Mouse (Mus musculus) lung, adult 2 months (tissue): ENCODE results near the gene Abca12. TPM values are rescaled to one million over a fixed set of nuclear protein-coding genes. Genes with fewer than 3 reads are reported as not detected.

Experiments
- DNase-seq: peaks from one replicate; pipeline ENCODE4 v3.0.0; 2022
- H3K4me1 ChIP-seq: fragments of 200-500 bp; 2 replicates; pipeline ENCODE4 v1.6.1; 2011; ENCODE audit warnings: low read length; ENCODE audit not compliant: control insufficient read depth, insufficient read depth
- H3K4me3 ChIP-seq: fragments of 200-500 bp; replicated peaks from 2 replicates; pipeline ENCODE3; 2011; ENCODE audit warnings: low read depth, mild to moderate bottlenecking, control low read depth, low read length; ENCODE audit errors: extremely low read depth
- CTCF ChIP-seq: fragments of 200-500 bp; IDR thresholded peaks from 2 replicates; pipeline ENCODE4 v1.5.1; 2011; ENCODE audit warnings: mild to moderate bottlenecking, low read length, control low read depth; ENCODE audit not compliant: insufficient read depth
- POLR2A ChIP-seq: fragments of 200-500 bp; IDR thresholded peaks from 2 replicates; pipeline ENCODE4 v1.6.1; 2011; ENCODE audit warnings: low read depth, mild to moderate bottlenecking, control low read depth, low read length, borderline replicate concordance; ENCODE audit errors: extremely low read depth
- WGBS: fragments of 180-500 bp; shearing (Covaris S2); methylation state at CpG from one replicate; pipeline ENCODE4 v1.1.7; 2018; 5-methylcytosine and 5-hydroxymethylcytosine counted together
- polyA plus RNA-seq: library from polyadenylated mRNA; depleted of rRNA; stranded (reverse); fragments of >200 nt; gene quantifications from 2 replicates; pipeline ENCODE4 v1.2.3, GENCODE M21; 2012

The Abca12 gene
- polyA plus RNA-seq, 1 experiment = 2.1 TPM

- no peaks in the 10 kb centered on the region for H3K4me1 ChIP-seq
- TF ChIP-seq POLR2A (no peak), CTCF (no peak)
- no peak for DNase-seq
- H3K4me3 ChIP-seq = no peak overlapping the region
- 83% methylated on average over 5 of the region's 5 CpGs for WGBS
Measured at GRCm38 (mm10) chr1:71396105-71396504, 18.6 kb downstream of the Abca12 start.

GRCm38 (mm10) chr1:71394177-71394576 is 20.5 kb downstream of the Abca12 start:
- 44% methylated on average over 2 of the region's 2 CpGs for WGBS
- DNase-seq = no peak
- Histone ChIP-seq H3K4me3 (no peak overlapping the region), H3K4me1 (no peaks in the 10 kb centered on the region)
- TF ChIP-seq POLR2A (no peak), CTCF (no peak)

GRCm38 (mm10) chr1:71393489-71393888 is 21.2 kb downstream of the Abca12 start:
- H3K4me3 ChIP-seq = no peak overlapping the region
- TF ChIP-seq CTCF = no peak
- no peak for TF ChIP-seq POLR2A
- 88% methylated on average over 8 of the region's 8 CpGs for WGBS
- no peaks in the 10 kb centered on the region for H3K4me1 ChIP-seq
- no peak for DNase-seq

- Histone ChIP-seq H3K4me3 (no peak overlapping the region), H3K4me1 (no peaks in the 10 kb centered on the region)
- TF ChIP-seq POLR2A = no peak
- no peak for TF ChIP-seq CTCF
- WGBS = 81% methylated on average over 2 of the region's 2 CpGs
- no peak for DNase-seq
Measured at GRCm38 (mm10) chr1:71392463-71392862, 22.2 kb downstream of the Abca12 start.

- H3K4me1 ChIP-seq = no peaks in the 10 kb centered on the region
- DNase-seq = no peak
- no peak overlapping the region for H3K4me3 ChIP-seq
- no peak for TF ChIP-seq CTCF
- TF ChIP-seq POLR2A = no peak
- WGBS = 80% methylated on average over 8 of the region's 8 CpGs
Measured at GRCm38 (mm10) chr1:71386593-71386992, 28.1 kb downstream of the Abca12 start.

- no peaks in the 10 kb centered on the region for H3K4me1 ChIP-seq
- 57% methylated on average over 1 of the region's 1 CpGs for WGBS
- no peak for TF ChIP-seq CTCF
- TF ChIP-seq POLR2A = no peak
- no peak overlapping the region for H3K4me3 ChIP-seq
- no peak for DNase-seq
Measured at GRCm38 (mm10) chr1:71384098-71384497, 30.6 kb downstream of the Abca12 start.

GRCm38 (mm10) chr1:71373090-71373489 is 41.6 kb downstream of the Abca12 start:
- Histone ChIP-seq H3K4me1 (no peaks in the 10 kb centered on the region), H3K4me3 (no peak overlapping the region)
- whole genome bisulfite sequencing = 85% methylated on average over 5 of the region's 5 CpGs
- no peak for DNase-seq
- TF ChIP-seq POLR2A (no peak), CTCF (no peak)

GRCm38 (mm10) chr1:71370266-71370665 is 44.4 kb downstream of the Abca12 start:
- TF ChIP-seq POLR2A (no peak), CTCF (no peak)
- Histone ChIP-seq H3K4me3 (no peak overlapping the region), H3K4me1 (no peaks in the 10 kb centered on the region)
- no peak for DNase-seq

GRCm38 (mm10) chr1:71367770-71368169 is 46.9 kb downstream of the Abca12 start:
- TF ChIP-seq CTCF = no peak
- no peak for TF ChIP-seq POLR2A
- Histone ChIP-seq H3K4me1 (no peaks in the 10 kb centered on the region), H3K4me3 (no peak overlapping the region)
- DNase-seq = no peak
- 59% methylated on average over 1 of the region's 1 CpGs for WGBS

GRCm38 (mm10) chr1:71342861-71343554 is 71.7 kb downstream of the Abca12 start:
- WGBS = 84% methylated on average over 3 of the region's 3 CpGs
- TF ChIP-seq POLR2A (no peak), CTCF (no peak)

More at GRCm38 (mm10) chr1:71342861-71343554, 71.7 kb downstream of the Abca12 start:
- Histone ChIP-seq H3K4me3 (no peak overlapping the region), H3K4me1 (no peaks in the 10 kb centered on the region)
- DNase-seq = no peak
